Mouse (Mus musculus) small intestine, adult 2 months (tissue): Measurements from ENCODE around the gene Gabrb3. TPM values are rescaled to one million over a fixed set of nuclear protein-coding genes. Genes with fewer than 3 reads are reported as not detected.
A peak's percentile ranks its signal among the peaks of the same experiment; 100 is the strongest.

Experiments used
- H3K27ac ChIP-seq: fragments of 200-500 bp; 2 replicates; pipeline ENCODE4 v1.5.1; 2012; ENCODE audit warnings: low read depth, low read length, control low read depth, inconsistent platforms; ENCODE audit not compliant: insufficient read depth
- H3K27me3 ChIP-seq: fragments of 200-500 bp; 2 replicates; pipeline ENCODE4 v1.6.1; 2012; ENCODE audit warnings: mild to moderate bottlenecking, moderate library complexity, low read length, inconsistent platforms; ENCODE audit not compliant: control insufficient read depth, insufficient read depth
- H3K36me3 ChIP-seq: fragments of 200-500 bp; 2 replicates; pipeline ENCODE4 v1.6.1; 2012; ENCODE audit warnings: mild to moderate bottlenecking, low read length, control low read depth, inconsistent platforms; ENCODE audit not compliant: control insufficient read depth, insufficient read depth
- H3K4me1 ChIP-seq: fragments of 200-500 bp; 2 replicates; pipeline ENCODE4 v1.6.1; 2012; ENCODE audit warnings: low read length, inconsistent platforms, mixed read lengths; ENCODE audit not compliant: control insufficient read depth, insufficient read depth, insufficient read length
- H3K4me3 ChIP-seq: fragments of 200-500 bp; 2 replicates; pipeline ENCODE4 v1.5.1; 2012; ENCODE audit warnings: low read depth, mild to moderate bottlenecking, control low read depth, inconsistent platforms, low read length, moderate library complexity
- CTCF ChIP-seq: fragments of 200-500 bp; IDR thresholded peaks from 2 replicates; pipeline ENCODE4 v1.5.1; 2012; ENCODE audit warnings: low read depth, mild to moderate bottlenecking, control low read depth, inconsistent platforms, low read length, moderate library complexity, mixed read lengths; ENCODE audit not compliant: insufficient replicate concordance, insufficient read length; ENCODE audit errors: extremely low read depth
- POLR2A ChIP-seq: fragments of 200-500 bp; IDR thresholded peaks from 2 replicates; pipeline ENCODE4 v1.6.1; 2012; ENCODE audit warnings: low read depth, mild to moderate bottlenecking, control low read depth, inconsistent platforms, low read length, moderate library complexity
- WGBS: fragments of 180-500 bp; shearing (Covaris S2); methylation state at CpG from one replicate; pipeline ENCODE4 v1.1.7; 2018; 5-methylcytosine and 5-hydroxymethylcytosine counted together
- polyA plus RNA-seq: library from polyadenylated mRNA; depleted of rRNA; stranded (reverse); fragments of >200 nt; gene quantifications from 2 replicates; pipeline ENCODE4 v1.2.3, GENCODE M21; 2012; rRNA removed

Gabrb3 gene
- polyA plus RNA-seq: 0.08 and 0.41 TPM in 2 replicates

DNA sequence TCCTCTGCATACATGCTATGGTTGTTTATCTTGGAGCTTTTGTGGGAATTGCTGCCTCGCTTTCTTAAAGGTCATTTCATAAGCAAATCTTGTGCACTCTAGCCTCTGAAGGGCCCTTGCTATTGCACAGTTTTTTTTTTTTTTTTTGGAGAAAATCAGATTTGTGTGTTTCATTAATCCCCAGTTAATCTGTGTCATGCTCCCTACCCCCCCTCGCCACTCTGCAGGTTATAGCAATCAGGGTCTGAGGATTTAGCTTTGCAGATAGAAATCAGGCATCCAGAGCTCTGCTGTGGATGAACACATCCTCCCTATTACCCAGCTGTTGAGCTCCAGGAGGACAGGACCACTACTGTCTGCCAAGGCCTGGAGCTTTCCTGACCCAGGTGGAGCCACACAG, at the start of gene Gabrb3:
Gene Gabrb3 (plus strand): TSS at position 301 of the 400 bp plus-strand sequence.
- TF ChIP-seq POLR2A (no peak), CTCF (no peak)
- 79% methylated on average over 2 of the region's 2 CpGs for WGBS
- no peak within 1 kb of the TSS for H3K27ac ChIP-seq

GRCm38 (mm10) chr7:57384112-57384511, 35.4 kb upstream of the Gabrb3 start:
- Histone ChIP-seq H3K4me3 (no peak overlapping the region), H3K36me3 (no peaks in the 10 kb centered on the region), H3K27me3 (peaks cover 9% of the 10 kb centered on the region), H3K4me1 (no peaks in the 10 kb centered on the region), H3K27ac (no peak overlapping the region)
- 16% methylated on average over 4 of the region's 4 CpGs for WGBS
- TF ChIP-seq CTCF: no peak
- TF ChIP-seq POLR2A: no peak

More for the DNA sequence above, at the start of gene Gabrb3:
- no peaks in the 10 kb centered on the region for H3K36me3 ChIP-seq
- H3K4me1 ChIP-seq: no peaks in the 10 kb centered on the region
- H3K4me3 ChIP-seq: no peak within 1 kb of the TSS
- H3K27me3 ChIP-seq: no peaks in the 10 kb centered on the region

- Histone ChIP-seq H3K36me3 (no peaks in the 10 kb centered on the region), H3K27ac (no peak within 1 kb of the TSS), H3K4me3 (peak within 1 kb of the TSS; percentile 16; the same call in 1 of the 2 replicates), H3K27me3 (peaks cover 9% of the 10 kb centered on the region), H3K4me1 (no peaks in the 10 kb centered on the region)
- TF ChIP-seq POLR2A (no peak), CTCF (no peak)
- WGBS: 4% methylated on average over 65 of the region's 71 CpGs
Measured at GRCm38 (mm10) chr7:57386517-57387340, 32.8 kb upstream of the Gabrb3 start, which contains the start of gene Gabrg3. Gabrg3 (minus strand) TSS chr7:57387188.

GRCm38 (mm10) chr7:57387341-57387654, 32.2 kb upstream of the Gabrb3 start:
- Histone ChIP-seq H3K36me3 (no peaks in the 10 kb centered on the region), H3K27me3 (peaks cover 9% of the 10 kb centered on the region), H3K4me3 (no peak overlapping the region), H3K4me1 (no peaks in the 10 kb centered on the region), H3K27ac (no peak overlapping the region)
- TF ChIP-seq CTCF (no peak), POLR2A (no peak)
- WGBS: 26% methylated on average over 6 of the region's 6 CpGs

- H3K4me3 ChIP-seq: no peak overlapping the region
- H3K27me3 ChIP-seq: peaks cover 9% of the 10 kb centered on the region
- 37% methylated on average over 4 of the region's 4 CpGs for WGBS
- TF ChIP-seq CTCF (no peak), POLR2A (no peak)
- no peaks in the 10 kb centered on the region for H3K36me3 ChIP-seq
- no peaks in the 10 kb centered on the region for H3K4me1 ChIP-seq
- H3K27ac ChIP-seq: no peak overlapping the region
Measured at GRCm38 (mm10) chr7:57390046-57390445, 29.4 kb upstream of the Gabrb3 start.

- TF ChIP-seq CTCF (no peak), POLR2A (no peak)
- no peaks in the 10 kb centered on the region for H3K4me1 ChIP-seq
- no peak overlapping the region for H3K27ac ChIP-seq
- no peak overlapping the region for H3K4me3 ChIP-seq
- H3K27me3 ChIP-seq: no peaks in the 10 kb centered on the region
- 76% methylated on average over 4 of the region's 4 CpGs for WGBS
- H3K36me3 ChIP-seq: no peaks in the 10 kb centered on the region
Measured at GRCm38 (mm10) chr7:57393551-57393950, 25.9 kb upstream of the Gabrb3 start.

GRCm38 (mm10) chr7:57411163-57411562, 8.3 kb upstream of the Gabrb3 start:
- Histone ChIP-seq H3K27me3 (no peaks in the 10 kb centered on the region), H3K27ac (no peak overlapping the region), H3K4me1 (no peaks in the 10 kb centered on the region), H3K4me3 (no peak overlapping the region), H3K36me3 (no peaks in the 10 kb centered on the region)
- WGBS: 77% methylated on average over 4 of the region's 4 CpGs
- no peak for TF ChIP-seq CTCF
- TF ChIP-seq POLR2A: no peak
